Mouse (Mus musculus): ENCODE results near the gene Mybphl. TPM values are rescaled to one million over a fixed set of nuclear protein-coding genes. Genes with fewer than 3 reads are reported as not detected.

Mybphl gene
- polyA plus RNA-seq, 1 experiment from 2014 or later: 0.75 TPM

- no peaks in the 10 kb centered on the region for H3K27me3 ChIP-seq (ENCODE audit: insufficient read depth, low read length)
- H3K9ac ChIP-seq: no peak overlapping the region
- no peak overlapping the region for H3K27ac ChIP-seq (ENCODE audit: low read depth)
- ATAC-seq (ENCODE audit: insufficient read depth): no peak
- TF ChIP-seq CTCF (IDR thresholded peaks at IDR 0.05; ENCODE audit: low read depth): no peak
- H3K9me3 ChIP-seq (ENCODE audit: low read depth, low read length): no peaks in the 10 kb centered on the region
- H3K4me3 ChIP-seq (ENCODE audit: low read depth, low read length): no peak overlapping the region
- no peak overlapping the region for H3K4me2 ChIP-seq
- H3K36me3 ChIP-seq (ENCODE audit: insufficient read depth): peaks cover 50% of the 10 kb centered on the region
- DNase-seq: no peak
- 75% methylated on average over 7 of the region's 7 CpGs for WGBS
- H3K4me1 ChIP-seq (ENCODE audit: insufficient read depth): peaks cover 9% of the 10 kb centered on the region; the same call in 1 of the 2 replicates
Observed at GRCm38 (mm10) chr3:108424944-108425623, 60.4 kb downstream of the Mybphl start.

- Histone ChIP-seq H3K9ac (no peak overlapping the region), H3K4me3 (ENCODE audit: low read depth, low read length) (no peak overlapping the region), H3K36me3 (ENCODE audit: insufficient read depth) (peaks cover 52% of the 10 kb centered on the region), H3K27me3 (ENCODE audit: insufficient read depth, low read length) (no peaks in the 10 kb centered on the region), H3K9me3 (ENCODE audit: low read depth, low read length) (no peaks in the 10 kb centered on the region), H3K4me1 (ENCODE audit: insufficient read depth) (peaks cover 9% of the 10 kb centered on the region; the same call in 1 of the 2 replicates), H3K27ac (ENCODE audit: low read depth) (no peak overlapping the region), H3K4me2 (no peak overlapping the region)
- TF ChIP-seq CTCF (IDR thresholded peaks at IDR 0.05; ENCODE audit: low read depth): no peak
- no peak for DNase-seq
- ATAC-seq (ENCODE audit: insufficient read depth): no peak
- 84% methylated on average over 6 of the region's 6 CpGs for WGBS
Observed at GRCm38 (mm10) chr3:108425624-108426018, 60.9 kb downstream of the Mybphl start.

Other genes with a start within 250 kb of the Mybphl start
- 172 and 178 TPM in 2 replicates for gene Gnai3, start 218.8 kb upstream of the Mybphl start, polyA plus RNA-seq (2014; fragmentation: Nextera tagmentation; extraction: Ambion mirVana)
- 0.11 TPM in 1 of 2 replicates, not detected in the other for gene Gpr61, start 210.0 kb upstream of the Mybphl start, polyA plus RNA-seq (2014; fragmentation: Nextera tagmentation; extraction: Ambion mirVana)
- gene Amigo1, start 178.6 kb upstream of the Mybphl start, polyA plus RNA-seq (2014; fragmentation: Nextera tagmentation; extraction: Ambion mirVana): 2.1 TPM in 2 replicates
- gene Cyb561d1, start 163.7 kb upstream of the Mybphl start, polyA plus RNA-seq (2014; fragmentation: Nextera tagmentation; extraction: Ambion mirVana): 2.0 TPM in 2 replicates
- 14.0 and 18.1 TPM in 2 replicates for gene Atxn7l2, start 154.0 kb upstream of the Mybphl start, polyA plus RNA-seq (2014; fragmentation: Nextera tagmentation; extraction: Ambion mirVana)
- gene Sypl2, start 138.3 kb upstream of the Mybphl start, polyA plus RNA-seq (2014; fragmentation: Nextera tagmentation; extraction: Ambion mirVana): 0.54 and 0.96 TPM in 2 replicates
- 320 and 323 TPM in 2 replicates for gene Psma5, start 108.0 kb upstream of the Mybphl start, polyA plus RNA-seq (2014; fragmentation: Nextera tagmentation; extraction: Ambion mirVana)
- 32.7 and 33.2 TPM in 2 replicates for gene Sort1, start 80.8 kb upstream of the Mybphl start, polyA plus RNA-seq (2014; fragmentation: Nextera tagmentation; extraction: Ambion mirVana)
- gene Psrc1, start 18.9 kb downstream of the Mybphl start, polyA plus RNA-seq (2014; fragmentation: Nextera tagmentation; extraction: Ambion mirVana): 76.5 and 79.7 TPM in 2 replicates
- 8.3 and 9.4 TPM in 2 replicates for gene Celsr2, start 50.6 kb downstream of the Mybphl start, polyA plus RNA-seq (2014; fragmentation: Nextera tagmentation; extraction: Ambion mirVana)
- 118 and 119 TPM in 2 replicates for gene Sars, start 80.3 kb downstream of the Mybphl start, polyA plus RNA-seq (2014; fragmentation: Nextera tagmentation; extraction: Ambion mirVana)
- gene 1700013F07Rik, start 169.2 kb downstream of the Mybphl start, polyA plus RNA-seq (2014; fragmentation: Nextera tagmentation; extraction: Ambion mirVana): 0.28 and 0.68 TPM in 2 replicates
- 9.0 and 13.3 TPM in 2 replicates for gene 5330417C22Rik, start 171.6 kb downstream of the Mybphl start, polyA plus RNA-seq (2014; fragmentation: Nextera tagmentation; extraction: Ambion mirVana)
- 41.6 and 43.6 TPM in 2 replicates for gene Tmem167b, start 197.6 kb downstream of the Mybphl start, polyA plus RNA-seq (2014; fragmentation: Nextera tagmentation; extraction: Ambion mirVana)
- 38.5 and 38.9 TPM in 2 replicates for gene Taf13, start 206.8 kb downstream of the Mybphl start, polyA plus RNA-seq (2014; fragmentation: Nextera tagmentation; extraction: Ambion mirVana)
- 9.2 and 10.7 TPM in 2 replicates for gene Wdr47, start 226.4 kb downstream of the Mybphl start, polyA plus RNA-seq (2014; fragmentation: Nextera tagmentation; extraction: Ambion mirVana)

All from lung, embryonic 14.5 days (tissue).